Mouse (Mus musculus) lung, postnatal 10 days (tissue): ENCODE results near the gene Snrnp35.
A peak's percentile ranks its signal among the peaks of the same experiment; 100 is the strongest.
"Not testable (repeated sequence)": the region's sequence is repeated elsewhere in the genome, so short reads cannot be mapped to it uniquely, and the experiment has no call there.

ENCODE experiments used
- DNase-seq: peaks from one replicate; pipeline ENCODE4 v3.0.0; 2021

The Snrnp35 gene

GRCm38 (mm10) chr5:124463462-124463861, 19.5 kb upstream of the Snrnp35 start:
- DNase-seq = no peak

GRCm38 (mm10) chr5:124464905-124465304, 18.0 kb upstream of the Snrnp35 start:
- no peak for DNase-seq

GRCm38 (mm10) chr5:124467766-124468165, 15.2 kb upstream of the Snrnp35 start:
- no peak for DNase-seq

GRCm38 (mm10) chr5:124468365-124468764, 14.6 kb upstream of the Snrnp35 start:
- DNase-seq = no peak

GRCm38 (mm10) chr5:124469486-124469885, 13.4 kb upstream of the Snrnp35 start:
- DNase-seq = no peak

GRCm38 (mm10) chr5:124470591-124471171, 12.3 kb upstream of the Snrnp35 start:
- no peak for DNase-seq

GRCm38 (mm10) chr5:124478873-124479204, 4.1 kb upstream of the Snrnp35 start:
- DNase-seq = no peak

GRCm38 (mm10) chr5:124480119-124480518, 2.8 kb upstream of the Snrnp35 start:
- DNase-seq = no peak

- no peak for DNase-seq
Observed at GRCm38 (mm10) chr5:124481714-124482113, 1.2 kb upstream of the Snrnp35 start.

- DNase-seq = no peak
Observed at GRCm38 (mm10) chr5:124482436-124482965, 433 bp upstream of the Snrnp35 start.

GRCm38 (mm10) chr5:124483655-124484396, 892 bp downstream of the Snrnp35 start:
- DNase-seq = no peak

- no peak for DNase-seq
Observed at GRCm38 (mm10) chr5:124485654-124486053, 2.7 kb downstream of the Snrnp35 start.

GRCm38 (mm10) chr5:124488885-124489284, 6.0 kb downstream of the Snrnp35 start:
- DNase-seq = no peak

- no peak for DNase-seq
Observed at GRCm38 (mm10) chr5:124491732-124492131, 8.8 kb downstream of the Snrnp35 start.

- DNase-seq = no peak
Observed at GRCm38 (mm10) chr5:124492618-124493017, 9.7 kb downstream of the Snrnp35 start.

- DNase-seq = no peak
Observed at GRCm38 (mm10) chr5:124493455-124493854, 10.5 kb downstream of the Snrnp35 start.

GRCm38 (mm10) chr5:124495547-124495946, 12.6 kb downstream of the Snrnp35 start:
- DNase-seq = no peak

GRCm38 (mm10) chr5:124496614-124497514, 13.9 kb downstream of the Snrnp35 start:
- peak; percentile 59 for DNase-seq

GRCm38 (mm10) chr5:124498221-124498876, 15.4 kb downstream of the Snrnp35 start:
- peak; percentile 84 for DNase-seq

GRCm38 (mm10) chr5:124499001-124499400, 16.1 kb downstream of the Snrnp35 start:
- DNase-seq = no peak

- not testable (repeated sequence) for DNase-seq
Observed at GRCm38 (mm10) chr5:124500037-124500436, 17.1 kb downstream of the Snrnp35 start.

- DNase-seq = no peak
Observed at GRCm38 (mm10) chr5:124500573-124500972, 17.6 kb downstream of the Snrnp35 start.

- DNase-seq = no peak
Observed at GRCm38 (mm10) chr5:124501541-124501940, 18.6 kb downstream of the Snrnp35 start.
